ENCODE assay signal across 8 mouse cellular contexts in the genomic region with DNA sequence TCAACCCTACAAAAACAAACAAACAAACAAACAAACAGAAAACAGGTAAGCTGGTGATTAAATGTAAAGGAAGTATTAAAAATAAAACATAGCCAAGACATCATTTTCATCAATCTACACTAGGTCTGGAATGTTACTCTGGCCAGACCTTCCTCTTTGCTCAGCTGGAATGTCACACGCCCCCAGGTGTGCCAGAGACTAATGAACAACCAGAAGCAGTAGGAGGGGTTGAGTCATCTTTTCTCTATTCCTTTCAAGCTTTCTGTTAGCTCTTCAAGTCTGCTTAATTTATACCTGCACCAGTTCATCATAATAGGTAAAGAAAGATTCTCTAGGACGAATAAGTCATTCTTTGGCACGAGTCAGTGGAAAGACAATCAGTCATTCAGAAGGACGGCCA. TPM values are rescaled to one million over a fixed set of nuclear protein-coding genes. Genes with fewer than 3 reads are reported as not detected.
DNase-seq lines count a peak whose midpoint lies in the region; ATAC-seq and TF ChIP-seq lines count a peak whose summit lies in the region.

No protein-coding gene starts in this region.

- no peak for TF ChIP-seq CTCF in bone marrow, adult 2 months (IDR thresholded peaks at IDR 0.05; ENCODE audit: control insufficient read depth, insufficient read depth, low read length)

- no peaks in the 10 kb centered on the region for H3K9me3 ChIP-seq in kidney, embryonic 16.5 days (ENCODE audit: low read length)
- no peaks in the 10 kb centered on the region for H3K9me3 ChIP-seq in hindbrain, embryonic 13.5 days
- H3K9me3 ChIP-seq in midbrain, embryonic 15.5 days: no peaks in the 10 kb centered on the region

- H3K9ac ChIP-seq in kidney, embryonic 16.5 days (replicated peaks; ENCODE audit: low read length): peak overlapping the region; percentile 88
- H3K9ac ChIP-seq in hindbrain, embryonic 13.5 days: peak overlapping the region; percentile 89
- H3K9ac ChIP-seq in midbrain, embryonic 15.5 days: peak overlapping the region; percentile 85

- WGBS in kidney, embryonic 16.5 days: 28% methylated on average over 4 of the region's 4 CpGs
- 21% methylated on average over 4 of the region's 4 CpGs for WGBS in bone marrow, adult 2 months
- WGBS in hindbrain, embryonic 13.5 days: 34% methylated on average over 4 of the region's 4 CpGs
- 34% methylated on average over 4 of the region's 4 CpGs for WGBS in midbrain, embryonic 15.5 days

- H3K27ac ChIP-seq in kidney, embryonic 16.5 days (ENCODE audit: low read length): peak overlapping the region; percentile 82
- no peak overlapping the region for H3K27ac ChIP-seq in bone marrow, adult 2 months (ENCODE audit: control insufficient read depth, insufficient read depth, low read depth, low read length, poor library complexity)
- H3K27ac ChIP-seq in hindbrain, embryonic 13.5 days: peak overlapping the region; percentile 62; the same call in 1 of the 2 replicates
- peak overlapping the region; percentile 54 for H3K27ac ChIP-seq in midbrain, embryonic 15.5 days

- DNase-seq in kidney, postnatal 10 days: no peak
- DNase-seq in thymus, postnatal 36 days: no peak
- no peak for DNase-seq in frontal cortex, postnatal 10 days (ENCODE audit: low spot score in 2 of 2)

- ATAC-seq in kidney, embryonic 16.5 days (ENCODE audit: low FRiP score, low TSS enrichment): no peak
- ATAC-seq in hindbrain, embryonic 13.5 days (ENCODE audit: low FRiP score): no peak
- no peak for ATAC-seq in midbrain, embryonic 15.5 days (replicated peaks)
- ATAC-seq in frontal cortex, adult (ENCODE audit: low TSS enrichment): no peak

- H3K4me2 ChIP-seq in kidney, embryonic 16.5 days (replicated peaks; ENCODE audit: low read depth, low read length): peak overlapping the region; percentile 87
- peak overlapping the region; percentile 90 for H3K4me2 ChIP-seq in hindbrain, embryonic 13.5 days
- H3K4me2 ChIP-seq in midbrain, embryonic 15.5 days: peak overlapping the region; percentile 84

- peaks cover 12% of the 10 kb centered on the region for H3K4me1 ChIP-seq in kidney, embryonic 16.5 days (ENCODE audit: insufficient read depth, low read length)
- H3K4me1 ChIP-seq in bone marrow, adult 2 months (ENCODE audit: control insufficient read depth, insufficient read depth, low read length): no peaks in the 10 kb centered on the region
- peaks cover 20% of the 10 kb centered on the region for H3K4me1 ChIP-seq in hindbrain, embryonic 13.5 days (replicated peaks)
- peaks cover 16% of the 10 kb centered on the region for H3K4me1 ChIP-seq in midbrain, embryonic 15.5 days

- no peak for TF ChIP-seq POLR2A in bone marrow, adult 2 months (IDR thresholded peaks at IDR 0.05; ENCODE audit: borderline replicate concordance, control insufficient read depth, low read depth, low read length)

- H3K4me3 ChIP-seq in kidney, embryonic 16.5 days (ENCODE audit: low read length): peak overlapping the region; percentile 83
- H3K4me3 ChIP-seq in bone marrow, adult 2 months (replicated peaks; ENCODE audit: control insufficient read depth, low read depth, low read length): peak overlapping the region; percentile 80
- H3K4me3 ChIP-seq in hindbrain, embryonic 13.5 days: peak overlapping the region; percentile 92
- H3K4me3 ChIP-seq in midbrain, embryonic 15.5 days: peak overlapping the region; percentile 74

- H3K27me3 ChIP-seq in kidney, embryonic 16.5 days (ENCODE audit: insufficient read depth, low read length): no peaks in the 10 kb centered on the region
- no peaks in the 10 kb centered on the region for H3K27me3 ChIP-seq in hindbrain, embryonic 13.5 days
- H3K27me3 ChIP-seq in midbrain, embryonic 15.5 days (replicated peaks): no peaks in the 10 kb centered on the region

- peaks cover 16% of the 10 kb centered on the region for H3K36me3 ChIP-seq in kidney, embryonic 16.5 days (ENCODE audit: insufficient read depth, low read length)
- peaks cover 30% of the 10 kb centered on the region for H3K36me3 ChIP-seq in hindbrain, embryonic 13.5 days
- H3K36me3 ChIP-seq in midbrain, embryonic 15.5 days (replicated peaks): peaks cover 7% of the 10 kb centered on the region; the same call in 1 of the 2 replicates

RNA-seq across cellular contexts. Expression of gene Pdcd6, which starts 1.0 kb away (rescaled TPM):
- 166 and 172 TPM in 2 replicates for polyA plus RNA-seq in kidney, embryonic 16.5 days (2015; fragmentation: Nextera tagmentation; extraction: Ambion mirVana)
- polyA plus RNA-seq in bone marrow, adult 2 months (2011; ENCODE audit: insufficient read depth, insufficient read length, low replicate concordance, missing spikeins): 36.0 and 45.3 TPM in 2 replicates
- 119 and 123 TPM in 2 replicates for polyA plus RNA-seq in hindbrain, embryonic 13.5 days (2015; fragmentation: Nextera tagmentation; extraction: Ambion mirVana)
- polyA plus RNA-seq in midbrain, embryonic 15.5 days (2015; fragmentation: Nextera tagmentation; extraction: Ambion mirVana): 106 and 118 TPM in 2 replicates

RNA-seq across cellular contexts. Expression of gene Ahrr, which starts 24.3 kb away (rescaled TPM):
- 0.46 and 0.55 TPM in 2 replicates for polyA plus RNA-seq in kidney, embryonic 16.5 days (2015; fragmentation: Nextera tagmentation; extraction: Ambion mirVana)
- polyA plus RNA-seq in bone marrow, adult 2 months (2011; ENCODE audit: insufficient read depth, insufficient read length, low replicate concordance, missing spikeins): not detected in 2 replicates
- polyA plus RNA-seq in hindbrain, embryonic 13.5 days (2015; fragmentation: Nextera tagmentation; extraction: Ambion mirVana): 0.49 and 0.61 TPM in 2 replicates
- polyA plus RNA-seq in midbrain, embryonic 15.5 days (2015; fragmentation: Nextera tagmentation; extraction: Ambion mirVana): 0.43 and 0.88 TPM in 2 replicates

RNA-seq across cellular contexts. Expression of gene Sdha, which starts 33.7 kb away (rescaled TPM):
- 383 and 417 TPM in 2 replicates for polyA plus RNA-seq in kidney, embryonic 16.5 days (2015; fragmentation: Nextera tagmentation; extraction: Ambion mirVana)
- 76.4 and 85.4 TPM in 2 replicates for polyA plus RNA-seq in bone marrow, adult 2 months (2011; ENCODE audit: insufficient read depth, insufficient read length, low replicate concordance, missing spikeins)
- 202 and 213 TPM in 2 replicates for polyA plus RNA-seq in hindbrain, embryonic 13.5 days (2015; fragmentation: Nextera tagmentation; extraction: Ambion mirVana)
- 238 and 246 TPM in 2 replicates for polyA plus RNA-seq in midbrain, embryonic 15.5 days (2015; fragmentation: Nextera tagmentation; extraction: Ambion mirVana)

RNA-seq across cellular contexts. Expression of gene Ccdc127, which starts 33.7 kb away (rescaled TPM):
- 45.2 and 58.1 TPM in 2 replicates for polyA plus RNA-seq in kidney, embryonic 16.5 days (2015; fragmentation: Nextera tagmentation; extraction: Ambion mirVana)
- polyA plus RNA-seq in bone marrow, adult 2 months (2011; ENCODE audit: insufficient read depth, insufficient read length, low replicate concordance, missing spikeins): 11.6 and 22.1 TPM in 2 replicates
- 50.7 and 50.9 TPM in 2 replicates for polyA plus RNA-seq in hindbrain, embryonic 13.5 days (2015; fragmentation: Nextera tagmentation; extraction: Ambion mirVana)
- 38.8 and 44.5 TPM in 2 replicates for polyA plus RNA-seq in midbrain, embryonic 15.5 days (2015; fragmentation: Nextera tagmentation; extraction: Ambion mirVana)

RNA-seq across cellular contexts. Expression of gene Lrrc14b, which starts 47.4 kb away (rescaled TPM):
- polyA plus RNA-seq in kidney, embryonic 16.5 days (2015; fragmentation: Nextera tagmentation; extraction: Ambion mirVana): not detected in 2 replicates
- 0.36 TPM in 1 of 2 replicates, not detected in the other for polyA plus RNA-seq in bone marrow, adult 2 months (2011; ENCODE audit: insufficient read depth, insufficient read length, low replicate concordance, missing spikeins)
- polyA plus RNA-seq in hindbrain, embryonic 13.5 days (2015; fragmentation: Nextera tagmentation; extraction: Ambion mirVana): not detected in 2 replicates
- polyA plus RNA-seq in midbrain, embryonic 15.5 days (2015; fragmentation: Nextera tagmentation; extraction: Ambion mirVana): not detected in 2 replicates
